Mouse (Mus musculus) heart, postnatal 0 days (tissue): ENCODE results near the gene Tbc1d24.

ENCODE experiments used
- CTCF ChIP-seq: IDR thresholded peaks from 2 replicates; pipeline ENCODE4 v1.5.1; 2016; ENCODE audit warnings: antibody characterized with exemption, control low read depth, low read depth
- EP300 ChIP-seq: IDR thresholded peaks from 2 replicates; pipeline ENCODE4 v1.6.1; 2016; ENCODE audit warnings: antibody characterized with exemption, low read depth

DNA sequence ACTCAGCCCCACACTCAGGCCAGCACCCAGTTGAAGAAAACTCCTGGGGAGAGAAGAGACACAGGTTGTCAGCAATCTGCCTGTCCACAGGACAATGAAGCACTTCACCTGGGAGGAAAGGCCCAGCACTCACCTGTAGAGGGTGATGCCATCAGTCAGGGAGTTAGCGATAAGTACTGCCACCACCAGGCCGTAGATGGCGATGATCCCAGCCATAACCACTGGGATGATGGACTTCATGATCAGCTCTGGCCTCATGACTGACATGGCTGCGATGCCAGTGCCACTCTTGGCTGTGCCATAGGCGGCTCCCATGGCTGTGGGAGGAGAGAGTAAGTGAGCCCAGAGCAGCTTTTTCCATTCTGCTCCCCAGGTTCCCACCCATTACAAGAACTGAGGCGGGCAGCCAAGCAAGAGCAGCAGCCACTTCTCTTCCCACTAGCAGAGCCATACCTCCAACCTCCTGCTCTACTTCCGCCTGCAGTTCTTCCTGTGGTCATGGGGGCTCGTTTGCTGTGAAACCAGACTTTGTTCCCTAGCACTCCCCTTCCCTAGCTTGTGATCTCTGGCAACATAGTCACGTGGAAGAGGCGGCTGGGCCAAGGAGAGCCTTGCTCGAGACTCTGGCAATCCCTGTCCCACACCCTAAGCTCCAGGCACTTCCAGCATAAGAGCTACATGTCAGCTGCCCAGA lies 40.6 kb downstream of the Tbc1d24 start:
- TF ChIP-seq CTCF, result no peak; the same call in 1 of the 2 replicates
- no peak for TF ChIP-seq EP300
